ENCODE assay signal across 30 mouse cellular contexts in genomic region chr14:38320619-38321340, GRCm38 (mm10).
DNase-seq lines count a peak whose midpoint lies in the region; ATAC-seq and TF ChIP-seq lines count a peak whose summit lies in the region.
"Had no signal": no experiment of that assay in that cellular context is flagged by ENCODE, and none has a peak within 500 bp of the region (broad histone marks: within the 10 kb centered on the region; RNA-seq: fewer than 3 reads in every experiment).

No protein-coding gene starts in this region.

- H3K4me1 ChIP-seq in midbrain, embryonic 11.5 days (ENCODE audit: control insufficient read depth, insufficient read depth, low read length), result peaks cover 3% of the 10 kb centered on the region; the same call in 1 of the 2 replicates
- no peaks in the 10 kb centered on the region for H3K4me1 ChIP-seq in midbrain, embryonic 16.5 days (ENCODE audit: control insufficient read depth, insufficient read depth, low read length)
- peaks cover 0 to 2% of the 10 kb centered on the region in 2 experiments; a peak in 1 of 4 replicates for H3K4me1 ChIP-seq in ES-E14 (ENCODE audit: control insufficient read depth in 2 of 2, insufficient read depth in 2 of 2, low read length in 2 of 2, poor library complexity in 1 of 2)
- H3K4me1 ChIP-seq: forebrain, embryonic 10.5 days; heart, embryonic 12.5 days; hindbrain, embryonic 15.5 days; intestine, embryonic 15.5 days; limb, embryonic 15.5 days; lung, embryonic 15.5 days; megakaryocyte, embryonic 14.5 days had no signal

- H3K27me3 ChIP-seq in midbrain, embryonic 11.5 days (ENCODE audit: control insufficient read depth, insufficient read depth, low read length), result no peaks in the 10 kb centered on the region
- H3K27me3 ChIP-seq in midbrain, embryonic 16.5 days (ENCODE audit: control insufficient read depth, insufficient read depth, low read depth, low read length), result no peaks in the 10 kb centered on the region
- H3K27me3 ChIP-seq: heart, embryonic 12.5 days; hindbrain, embryonic 15.5 days; intestine, embryonic 15.5 days; limb, embryonic 15.5 days; lung, embryonic 15.5 days; megakaryocyte, embryonic 14.5 days had no signal

- H3K4me3 ChIP-seq in midbrain, embryonic 11.5 days (ENCODE audit: low read depth, low read length), result no peak overlapping the region
- no peak overlapping the region for H3K4me3 ChIP-seq in midbrain, embryonic 16.5 days (ENCODE audit: low read depth, low read length)
- no peak overlapping the region for H3K4me3 ChIP-seq in ES-E14 (ENCODE audit: insufficient read depth in 1 of 2, low read depth in 1 of 2, low read length in 2 of 2, poor library complexity in 1 of 2, severe bottlenecking in 1 of 2)
- H3K4me3 ChIP-seq: forebrain, embryonic 10.5 days; heart, embryonic 12.5 days; hindbrain, embryonic 15.5 days; intestine, embryonic 15.5 days; limb, embryonic 15.5 days; lung, embryonic 15.5 days; megakaryocyte, embryonic 14.5 days; myocyte had no signal

- WGBS in midbrain, embryonic 11.5 days, result 87% methylated on average over 1 of the region's 1 CpGs
- WGBS in midbrain, embryonic 16.5 days, result 95% methylated on average over 1 of the region's 1 CpGs

- H3K36me3 ChIP-seq in midbrain, embryonic 11.5 days (ENCODE audit: control insufficient read depth, insufficient read depth, low read length), result no peaks in the 10 kb centered on the region
- no peaks in the 10 kb centered on the region for H3K36me3 ChIP-seq in midbrain, embryonic 16.5 days (ENCODE audit: control insufficient read depth, insufficient read depth, low read length)
- peaks cover 2% of the 10 kb centered on the region; the same call in 1 of the 2 replicates for H3K36me3 ChIP-seq in ES-E14 (ENCODE audit: control insufficient read depth, insufficient read depth, low read length, poor library complexity, severe bottlenecking)
- H3K36me3 ChIP-seq: forebrain, embryonic 10.5 days; heart, embryonic 12.5 days; hindbrain, embryonic 15.5 days; intestine, embryonic 15.5 days; limb, embryonic 15.5 days; lung, embryonic 15.5 days had no signal

- no peaks in the 10 kb centered on the region for H3K9me3 ChIP-seq in midbrain, embryonic 11.5 days (ENCODE audit: control insufficient read depth, low read length)
- H3K9me3 ChIP-seq in midbrain, embryonic 16.5 days (replicated peaks; ENCODE audit: control insufficient read depth, low read length, poor library complexity, severe bottlenecking), result no peaks in the 10 kb centered on the region
- H3K9me3 ChIP-seq in ES-E14 (ENCODE audit: control insufficient read depth, insufficient read depth, low read depth, low read length), result 0 out of 2 replicates have a peak, but pooled peaks cover 2% of the 10 kb centered on the region
- H3K9me3 ChIP-seq: forebrain, embryonic 10.5 days; hindbrain, embryonic 15.5 days; intestine, embryonic 15.5 days; limb, embryonic 15.5 days; lung, embryonic 15.5 days had no signal

- in situ Hi-C loops in ES-E14 (cut with MboI; ENCODE audit: low sequenced_read_pairs in 2 of 2, unreplicated experiment in 2 of 2), result no loop called here

- DNase-seq in embryo, embryonic 10 days (ENCODE audit: low spot score), result peak; percentile 6
- no peak for DNase-seq in embryo, embryonic 9.5 days (ENCODE audit: extremely low spot score)
- DNase-seq in midbrain, embryonic 11.5 days (ENCODE audit: low spot score, missing footprints), result no peak
- DNase-seq in ES-E14 (ENCODE audit: low read depth, low spot score), result no peak
- peak; percentile 16 for DNase-seq in mesoderm, embryonic 11.5 days (ENCODE audit: low read depth, low spot score)
- no peak for DNase-seq in adrenal gland, adult (ENCODE audit: inconsistent age in 2 of 2, low spot score in 1 of 2)
- DNase-seq in natural killer cell, adult 2 months (ENCODE audit: low spot score in 2 of 2), result no peak
- DNase-seq: adrenal gland, adult 8-10 months; cerebellum, adult 2 months; cerebellum, postnatal 36 days; gastrocnemius, postnatal 10 days; heart, adult 11 months; heart, postnatal 10 days; kidney, adult 9 months; kidney, postnatal 14 days; left cerebral cortex, postnatal 4 days; lung, postnatal 36 days; right cerebral cortex, postnatal 14 days; thymus, adult 2 months had no signal

- no peak overlapping the region for H3K27ac ChIP-seq in midbrain, embryonic 11.5 days (ENCODE audit: low read depth, low read length)
- no peak overlapping the region for H3K27ac ChIP-seq in midbrain, embryonic 16.5 days (ENCODE audit: low read length)
- peak overlapping the region; percentile 66 for H3K27ac ChIP-seq in ES-E14 (ENCODE audit: insufficient read depth, low read depth, low read length, poor library complexity, severe bottlenecking)
- H3K27ac ChIP-seq: forebrain, embryonic 10.5 days; hindbrain, embryonic 15.5 days; intestine, embryonic 15.5 days; limb, embryonic 15.5 days; liver, embryonic 14.5 days; lung, embryonic 15.5 days; stomach, postnatal 0 days had no signal

- no peak overlapping the region for H3K4me2 ChIP-seq in midbrain, embryonic 11.5 days
- H3K4me2 ChIP-seq in midbrain, embryonic 16.5 days (ENCODE audit: low read length), result no peak overlapping the region
- H3K4me2 ChIP-seq: heart, embryonic 12.5 days; hindbrain, embryonic 15.5 days; intestine, embryonic 15.5 days; limb, embryonic 15.5 days; lung, embryonic 15.5 days had no signal

- no peak overlapping the region for H3K9ac ChIP-seq in midbrain, embryonic 11.5 days (ENCODE audit: low read length)
- no peak overlapping the region for H3K9ac ChIP-seq in midbrain, embryonic 16.5 days (ENCODE audit: low read depth, low read length)
- H3K9ac ChIP-seq in ES-E14 (ENCODE audit: insufficient read depth, low read depth, low read length, poor library complexity, severe bottlenecking), result no peak overlapping the region
- H3K9ac ChIP-seq: heart, embryonic 12.5 days; hindbrain, embryonic 15.5 days; intestine, embryonic 15.5 days; limb, embryonic 15.5 days; liver, embryonic 14.5 days; lung, embryonic 15.5 days had no signal

- ATAC-seq in midbrain, embryonic 11.5 days (ENCODE audit: low FRiP score), result peak; percentile 64
- no peak for ATAC-seq in midbrain, embryonic 16.5 days
- ATAC-seq: intestine, embryonic 15.5 days had no signal

TF ChIP-seq in ES-E14, 5 proteins besides CTCF, POLR2A, EP300 and RAD21:
- TF ChIP-seq HCFC1 (IDR thresholded peaks at IDR 0.05; ENCODE audit: borderline replicate concordance, insufficient read depth, low read length) (no peak), ZNF384 (IDR thresholded peaks at IDR 0.05; ENCODE audit: low read depth, low read length) (no peak), CHD2 (IDR thresholded peaks at IDR 0.05; ENCODE audit: low read depth, low read length) (no peak), ZC3H11A (IDR thresholded peaks at IDR 0.05; ENCODE audit: borderline replicate concordance, low read depth, low read length) (no peak)

Comparison
In these comparisons a context has a peak if more than half of its experiments do, and no peak if none do; other contexts are left out.
1. DNase-seq: peak in embryo, embryonic 10 days (single experiment) and mesoderm, embryonic 11.5 days (single experiment); none in embryo, embryonic 9.5 days (single experiment), midbrain, embryonic 11.5 days (single experiment), ES-E14 (single experiment), adrenal gland, adult (0 of 2) and natural killer cell, adult 2 months (0 of 2).